Mouse (Mus musculus) MEL (cell line): Measurements from ENCODE around the gene Btnl1. TPM values are rescaled to one million over a fixed set of nuclear protein-coding genes. Genes with fewer than 3 reads are reported as not detected.

Source experiments
- DNase-seq: peaks from one replicate; pipeline ENCODE4 v3.0.0; 2011; ENCODE audit warnings: low read depth, low spot score
- H3K27ac ChIP-seq: 2 replicates; pipeline ENCODE4 v1.5.1; 2012; ENCODE audit warnings: low read depth, mild to moderate bottlenecking, control low read depth, low read length, moderate library complexity; ENCODE audit not compliant: control insufficient read depth
- H3K27me3 ChIP-seq, 2 experiments: fragments of 150-350 bp in 1 of 2; sonication (generic) in 1 of 2; 2 replicates each; pipeline ENCODE4 v1.6.1; 2012; ENCODE audit warnings: low read length in 2 of 2, mild to moderate bottlenecking in 2 of 2, improper control_type of control experiment in 1 of 2, moderate library complexity in 1 of 2; ENCODE audit not compliant: insufficient read depth in 2 of 2, control insufficient read depth in 1 of 2
- H3K36me3 ChIP-seq, 2 experiments: 2 replicates each; pipeline ENCODE4 v1.6.1; 2012 to 2014; ENCODE audit warnings: low read length in 2 of 2, improper control_type of control experiment in 1 of 2, inconsistent platforms in 1 of 2, mild to moderate bottlenecking in 1 of 2; ENCODE audit not compliant: insufficient read depth in 2 of 2, control insufficient read depth in 1 of 2
- H3K4me1 ChIP-seq, 2 experiments: fragments of 150-350 bp in 1 of 2; sonication (generic) in 1 of 2; 2 replicates each; pipeline ENCODE4 v1.6.1; 2012; ENCODE audit warnings: low read length in 2 of 2, improper control_type of control experiment in 1 of 2, mild to moderate bottlenecking in 1 of 2; ENCODE audit not compliant: insufficient read depth in 2 of 2, control insufficient read depth in 1 of 2
- H3K4me3 ChIP-seq, 2 experiments: fragments of 150-350 bp in 1 of 2; sonication (generic) in 1 of 2; 2 replicates each; pipeline ENCODE4 v1.5.1; 2012; ENCODE audit warnings: low read depth in 2 of 2, low read length in 2 of 2, mild to moderate bottlenecking in 2 of 2, moderate library complexity in 2 of 2, control low read depth in 1 of 2, improper control_type of control experiment in 1 of 2; ENCODE audit not compliant: control insufficient read depth in 1 of 2, insufficient read depth in 1 of 2
- H3K79me2 ChIP-seq: 2 replicates; pipeline ENCODE4 v1.6.1; 2012; ENCODE audit warnings: mild to moderate bottlenecking, low read length, moderate library complexity; ENCODE audit not compliant: control insufficient read depth, poor library complexity, insufficient read depth
- H3K9ac ChIP-seq: 2 replicates; pipeline ENCODE4 v1.6.1; 2012; ENCODE audit warnings: low read depth, mild to moderate bottlenecking, control low read depth, low read length, moderate library complexity; ENCODE audit not compliant: control insufficient read depth, poor library complexity, severe bottlenecking
- H3K9me3 ChIP-seq: fragments of 150-350 bp; sonication (generic); replicated peaks from 2 replicates; pipeline ENCODE4 v1.6.1; 2012; ENCODE audit warnings: mild to moderate bottlenecking, low read length, improper control_type of control experiment, moderate library complexity; ENCODE audit not compliant: insufficient read depth
- BHLHE40 ChIP-seq: IDR thresholded peaks from 2 replicates; pipeline ENCODE4 v1.6.1; 2012; ENCODE audit warnings: low read depth, mild to moderate bottlenecking, inconsistent platforms, low read length, improper control_type of control experiment, borderline replicate concordance
- CHD1 ChIP-seq: IDR thresholded peaks from 2 replicates; pipeline ENCODE4 v1.6.1; 2012; ENCODE audit warnings: low read depth, mild to moderate bottlenecking, inconsistent platforms, low read length, improper control_type of control experiment
- CTCF ChIP-seq, 3 experiments: IDR thresholded peaks in 2 of 3; conservative IDR thresholded peaks in 1 of 3; 2 replicates each; pipeline ENCODE4 v1.5.1; 2011 to 2012; ENCODE audit warnings: low read length in 3 of 3, low read depth in 2 of 3, mild to moderate bottlenecking in 2 of 3, improper control_type of control experiment in 1 of 3, inconsistent platforms in 1 of 3, mixed read lengths in 1 of 3, moderate library complexity in 1 of 3; ENCODE audit not compliant: control insufficient read depth in 1 of 3, insufficient read depth in 1 of 3, poor library complexity in 1 of 3, severe bottlenecking in 1 of 3
- JUND ChIP-seq: IDR thresholded peaks from 2 replicates; pipeline ENCODE4 v1.6.1; 2011; ENCODE audit warnings: low read depth, mild to moderate bottlenecking, improper control_type of control experiment, low read length
- KAT2A ChIP-seq: conservative IDR thresholded peaks from 2 replicates; pipeline ENCODE4 v1.6.1; 2012; ENCODE audit warnings: low read depth, low read length, improper control_type of control experiment, inconsistent platforms
- MAFK ChIP-seq: IDR thresholded peaks from 2 replicates; pipeline ENCODE4 v1.6.1; 2011; ENCODE audit warnings: low read depth, mild to moderate bottlenecking, low read length, improper control_type of control experiment, borderline replicate concordance
- MYB ChIP-seq: IDR thresholded peaks from 2 replicates; pipeline ENCODE4 v1.6.1; 2011; ENCODE audit warnings: mild to moderate bottlenecking, low read depth, low read length, improper control_type of control experiment
- MYC ChIP-seq: IDR thresholded peaks from 2 replicates; pipeline ENCODE4 v1.6.1; 2011; ENCODE audit warnings: low read depth, mild to moderate bottlenecking, low read length, improper control_type of control experiment, moderate library complexity
- NRF1 ChIP-seq: IDR thresholded peaks from 2 replicates; pipeline ENCODE4 v1.6.1; 2014; ENCODE audit warnings: low read depth, mild to moderate bottlenecking, inconsistent platforms, low read length, improper control_type of control experiment, moderate library complexity; ENCODE audit not compliant: poor library complexity, insufficient read depth, severe bottlenecking
- POLR2A ChIP-seq, 2 experiments: IDR thresholded peaks; 2 replicates each; pipeline ENCODE4 v1.6.1; 2011 to 2012; ENCODE audit warnings: low read length in 2 of 2, mild to moderate bottlenecking in 2 of 2, control low read depth in 1 of 2, improper control_type of control experiment in 1 of 2, low read depth in 1 of 2, moderate library complexity in 1 of 2; ENCODE audit not compliant: control insufficient read depth in 1 of 2, insufficient read depth in 1 of 2, poor library complexity in 1 of 2
- RAD21 ChIP-seq: IDR thresholded peaks from 2 replicates; pipeline ENCODE4 v1.6.1; 2011; ENCODE audit warnings: mild to moderate bottlenecking, low read depth, low read length, improper control_type of control experiment
- SIN3A ChIP-seq: IDR thresholded peaks from 2 replicates; pipeline ENCODE4 v1.6.1; 2012; ENCODE audit warnings: low read length, improper control_type of control experiment, inconsistent platforms
- SMC3 ChIP-seq: IDR thresholded peaks from 2 replicates; pipeline ENCODE4 v1.6.1; 2011; ENCODE audit warnings: low read depth, low read length, improper control_type of control experiment
- USF1 ChIP-seq: IDR thresholded peaks from 2 replicates; pipeline ENCODE4 v1.6.1; 2014; ENCODE audit warnings: low read depth, mild to moderate bottlenecking, inconsistent platforms, low read length, improper control_type of control experiment, moderate library complexity
- USF2 ChIP-seq, 2 experiments: IDR thresholded peaks; 2 replicates each; pipeline ENCODE4 v1.6.1; 2011 to 2012; ENCODE audit warnings: improper control_type of control experiment in 2 of 2, low read length in 2 of 2, borderline replicate concordance in 1 of 2, inconsistent platforms in 1 of 2, low read depth in 1 of 2, mild to moderate bottlenecking in 1 of 2; ENCODE audit not compliant: insufficient read depth in 1 of 2
- ZC3H11A ChIP-seq: IDR thresholded peaks from 2 replicates; pipeline ENCODE4 v1.6.1; 2012; ENCODE audit warnings: low read depth, mild to moderate bottlenecking, inconsistent platforms, low read length, improper control_type of control experiment
- ZKSCAN1 ChIP-seq: IDR thresholded peaks from 2 replicates; pipeline ENCODE4 v1.6.1; 2012; ENCODE audit warnings: low read depth, mild to moderate bottlenecking, inconsistent platforms, low read length, improper control_type of control experiment, moderate library complexity
- ZNF384 ChIP-seq: IDR thresholded peaks from 2 replicates; pipeline ENCODE4 v1.6.1; 2012; ENCODE audit warnings: low read depth, mild to moderate bottlenecking, inconsistent platforms, low read length, improper control_type of control experiment
- polyA plus RNA-seq, 2 experiments: library from polyadenylated mRNA; stranded (reverse) in 1 of 2; unstranded in 1 of 2; fragments of >175 nt in 1 of 2; fragments of >200 nt in 1 of 2; gene quantifications; 2 replicates each; pipeline versions ENCODE4 v1.2.1 to v1.2.4; 2012; ENCODE audit warnings: low replicate concordance in 2 of 2, low read depth in 1 of 2; ENCODE audit not compliant: insufficient read length in 2 of 2, insufficient read depth in 1 of 2, missing spikeins in 1 of 2
- total RNA-seq: library from RNA; depleted of rRNA; stranded (reverse); fragments of 300-350 nt; gene quantifications from 2 replicates; pipeline ENCODE4 v1.2.3, GENCODE M21; 2012

Btnl1 gene
- total and polyA plus RNA-seq, 3 experiments = 0.17 TPM; not detected in 2

DNA sequence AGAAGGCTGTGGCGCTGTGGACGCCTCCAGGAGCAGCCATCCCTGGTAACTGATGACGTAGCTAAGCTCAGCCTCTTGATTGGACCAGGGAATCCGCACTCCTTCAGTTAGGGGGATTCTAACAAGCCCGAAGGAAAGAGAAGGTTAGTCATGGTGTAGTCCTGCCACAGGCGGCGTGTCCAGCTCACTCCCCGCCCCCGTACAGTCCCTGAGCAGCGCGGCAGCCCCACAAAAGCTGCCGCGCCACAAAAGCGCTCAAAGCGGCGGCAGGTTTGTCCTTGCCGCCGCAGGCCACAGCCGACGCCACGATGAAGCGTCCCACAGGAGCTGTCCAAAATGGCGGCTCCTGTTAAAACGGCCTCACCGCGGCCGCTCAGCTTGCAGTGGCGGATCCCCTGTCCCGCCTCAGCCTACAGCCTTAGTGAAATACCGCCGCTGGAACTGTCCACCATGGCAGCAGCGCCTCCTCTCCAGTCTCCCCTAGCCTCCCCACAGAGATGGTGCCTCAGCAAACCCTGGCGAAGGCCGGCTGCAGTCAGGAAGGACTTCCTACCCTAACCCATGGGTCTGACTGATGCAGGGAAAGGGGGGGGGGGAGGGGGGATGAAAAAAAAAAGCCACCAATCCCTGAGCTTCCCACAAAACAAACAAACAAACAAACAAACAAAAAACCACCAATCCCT lies 21.9 kb downstream of the Btnl1 start, which contains the start of gene BC051142 (continued):
- TF ChIP-seq USF1 = no peak
- TF ChIP-seq MAFK = no peak

DNA sequence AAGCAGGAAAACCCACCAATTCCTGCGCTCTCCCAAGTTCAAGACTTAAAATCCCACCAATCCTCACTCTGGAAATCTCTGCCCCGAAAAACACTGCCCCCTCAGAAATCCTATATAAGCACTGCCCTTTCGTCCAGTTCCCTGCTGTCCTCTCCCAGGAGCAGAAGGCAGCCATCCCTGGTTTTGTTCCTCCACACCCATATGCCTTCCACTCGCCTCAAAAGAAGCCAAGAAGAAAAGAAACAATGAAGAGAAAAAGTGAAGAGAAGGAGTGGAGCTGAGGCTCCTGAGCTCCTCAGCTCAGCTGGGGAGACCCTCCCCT lies 22.4 kb downstream of the Btnl1 start:
- H3K79me2 ChIP-seq = no peaks in the 10 kb centered on the region; the same call in 1 of the 2 replicates
- no peak for DNase-seq
- H3K36me3 ChIP-seq = no peaks in the 10 kb centered on the region; a peak in 1 of 4 replicates
- H3K4me1 ChIP-seq = no peaks in the 10 kb centered on the region; a peak in 1 of 4 replicates
- no peak overlapping the region for H3K27ac ChIP-seq
- no peak overlapping the region for H3K4me3 ChIP-seq
- no peak overlapping the region for H3K9ac ChIP-seq
- H3K9me3 ChIP-seq = no peaks in the 10 kb centered on the region
- TF ChIP-seq ZNF384 (no peak), MYC (no peak), USF2 (IDR thresholded peaks at IDR 0.05; ENCODE audit: borderline replicate concordance in 1 of 2, insufficient read depth in 1 of 2, low read depth in 1 of 2, low read length in 2 of 2) (no peak), KAT2A (no peak), NRF1 (no peak), SIN3A (no peak)
- H3K27me3 ChIP-seq = peaks cover 6 to 7% of the 10 kb centered on the region in 2 experiments

DNA sequence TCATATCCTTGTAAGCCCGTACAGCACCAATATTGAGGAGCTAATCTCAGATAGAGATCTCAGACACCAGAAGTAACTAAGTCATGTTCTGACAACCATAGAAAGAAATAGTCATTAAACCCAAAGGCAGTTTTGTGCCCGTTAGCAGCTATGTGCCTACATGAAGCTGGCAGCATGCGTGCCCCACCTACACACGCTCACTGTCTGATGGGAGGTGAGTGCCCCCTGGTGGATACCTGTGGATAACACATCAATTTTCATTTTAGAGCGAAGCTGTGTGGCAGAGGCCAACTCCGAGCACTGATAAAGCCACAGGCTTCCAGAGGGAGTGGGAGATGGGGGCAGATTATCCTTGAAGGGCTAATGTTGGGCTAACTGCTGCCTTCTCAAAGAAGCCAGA lies 34.2 kb downstream of the Btnl1 start:
- TF ChIP-seq BHLHE40 (0 out of 2 replicates have a peak, but pooled peaks have one; percentile 7), ZKSCAN1 (no peak), MYB (no peak), RAD21 (peak; percentile 78), CTCF (IDR thresholded peaks at IDR 0.05 in 2 of 3, conservative IDR thresholded peaks at IDR 0.05 in 1 of 3; ENCODE audit: control insufficient read depth in 1 of 3, insufficient read depth in 1 of 3, low read depth in 2 of 3, low read length in 3 of 3, poor library complexity in 1 of 3, severe bottlenecking in 1 of 3) (peak; percentile 71 to 86 (median 83)), CHD1 (no peak), POLR2A (IDR thresholded peaks at IDR 0.05; ENCODE audit: control insufficient read depth in 1 of 2, insufficient read depth in 1 of 2, low read depth in 1 of 2, low read length in 2 of 2, poor library complexity in 1 of 2) (no peak), KAT2A (no peak), SMC3 (peak; percentile 77), JUND (no peak), ZC3H11A (peak; percentile 53)
- Histone ChIP-seq H3K4me3 (no peak overlapping the region), H3K4me1 (no peaks in the 10 kb centered on the region), H3K27me3 (peaks cover 0 to 3% of the 10 kb centered on the region in 2 experiments; a peak in 2 of 4 replicates), H3K9me3 (no peaks in the 10 kb centered on the region), H3K79me2 (no peaks in the 10 kb centered on the region), H3K9ac (no peak overlapping the region), H3K27ac (no peak overlapping the region), H3K36me3 (no peaks in the 10 kb centered on the region)
- peak; percentile 64 for DNase-seq
